Mouse (Mus musculus) liver, adult 2 months (tissue): ENCODE results near the gene Paqr7. TPM values are rescaled to one million over a fixed set of nuclear protein-coding genes. Genes with fewer than 3 reads are reported as not detected.
"Not testable (repeated sequence)": the region's sequence is repeated elsewhere in the genome, so short reads cannot be mapped to it uniquely, and the experiment has no call there.

ENCODE experiments used
- DNase-seq: peaks from one replicate; pipeline ENCODE4 v3.0.0-alpha.2; 2011; ENCODE audit warnings: low read depth, low spot score; ENCODE audit errors: extremely low read depth
- H3K27ac ChIP-seq: fragments of 200-500 bp; replicated peaks from 2 replicates; pipeline ENCODE4 v1.5.1; 2012; ENCODE audit warnings: low read depth, mild to moderate bottlenecking, control low read depth, inconsistent platforms, low read length; ENCODE audit not compliant: insufficient read depth
- H3K27me3 ChIP-seq: fragments of 200-500 bp; 2 replicates; pipeline ENCODE4 v1.6.1; 2012; ENCODE audit warnings: mild to moderate bottlenecking, moderate library complexity, low read length, inconsistent platforms; ENCODE audit not compliant: control insufficient read depth, insufficient read depth
- H3K36me3 ChIP-seq: fragments of 200-500 bp; 2 replicates; pipeline ENCODE4 v1.6.1; 2012; ENCODE audit warnings: low read length, inconsistent platforms; ENCODE audit not compliant: control insufficient read depth, insufficient read depth
- H3K4me1 ChIP-seq: fragments of 200-500 bp; 2 replicates; pipeline ENCODE4 v1.6.1; 2011; ENCODE audit warnings: low read length; ENCODE audit not compliant: control insufficient read depth, insufficient read depth
- H3K4me3 ChIP-seq: fragments of 200-500 bp; 2 replicates; pipeline ENCODE4 v1.5.1; 2011; ENCODE audit warnings: low read depth, mild to moderate bottlenecking, control low read depth, low read length, moderate library complexity; ENCODE audit not compliant: insufficient read depth
- H3K79me2 ChIP-seq: fragments of 200-500 bp; 2 replicates; pipeline ENCODE4 v1.6.1; 2012; ENCODE audit warnings: inconsistent platforms, mild to moderate bottlenecking, low read length, moderate library complexity; ENCODE audit not compliant: control insufficient read depth, insufficient read depth
- H3K9ac ChIP-seq: fragments of 200-500 bp; 2 replicates; pipeline ENCODE4 v1.6.1; 2012; ENCODE audit warnings: low read depth, mild to moderate bottlenecking, control low read depth, inconsistent platforms, low read length
- CTCF ChIP-seq: fragments of 200-500 bp; IDR thresholded peaks from 2 replicates; pipeline ENCODE4 v1.5.1; 2011; ENCODE audit warnings: low read depth, low read length, control low read depth
- POLR2A ChIP-seq: fragments of 200-500 bp; IDR thresholded peaks from 2 replicates; pipeline ENCODE4 v1.6.1; 2011; ENCODE audit warnings: low read length, control low read depth; ENCODE audit not compliant: insufficient read depth; ENCODE audit errors: extremely low read depth
- WGBS: fragments of 180-500 bp; shearing (Covaris S2); methylation state at CpG from one replicate; pipeline ENCODE4 v1.1.7; 2018; 5-methylcytosine and 5-hydroxymethylcytosine counted together
- polyA plus RNA-seq: library from polyadenylated mRNA; depleted of rRNA; stranded (reverse); fragments of >200 nt; gene quantifications from 2 replicates; pipeline ENCODE4 v1.2.3, GENCODE M21; 2012
- total RNA-seq: library from RNA; depleted of rRNA; stranded (reverse); fragments of >200 nt; gene quantifications from 2 replicates; pipeline ENCODE4 v1.2.3, GENCODE M21; 2014

The Paqr7 gene
- total and polyA plus RNA-seq, 2 experiments: 20.3 to 58.5 TPM

DNA sequence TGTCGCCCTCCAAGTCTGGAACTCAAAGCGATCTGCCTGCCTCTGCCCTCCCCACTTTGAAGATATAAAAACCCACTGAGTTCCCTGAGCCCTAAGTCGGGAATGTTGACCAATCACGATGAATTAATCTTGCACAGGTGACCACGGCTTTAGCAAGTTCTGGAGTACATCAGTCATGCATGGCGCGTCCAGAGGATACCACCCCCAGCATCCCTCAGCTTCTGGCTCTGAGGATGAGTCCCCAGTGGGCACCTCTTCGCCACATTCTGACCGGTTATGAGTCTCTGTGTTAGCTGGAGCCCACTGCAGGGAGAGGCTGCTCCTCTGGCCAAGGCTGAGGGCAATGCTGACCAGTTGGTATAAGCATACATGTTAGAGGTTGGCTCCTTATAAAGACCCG is 12.3 kb upstream of the Paqr7 start:
- no peak overlapping the region for H3K27ac ChIP-seq
- 86% methylated on average over 10 of the region's 10 CpGs for WGBS
- H3K27me3 ChIP-seq: no peaks in the 10 kb centered on the region
- no peak overlapping the region for H3K4me3 ChIP-seq
- no peak overlapping the region for H3K9ac ChIP-seq
- no peak for DNase-seq
- H3K4me1 ChIP-seq: peaks cover 24% of the 10 kb centered on the region
- TF ChIP-seq POLR2A (no peak), CTCF (no peak)
- H3K79me2 ChIP-seq: no peaks in the 10 kb centered on the region
- no peaks in the 10 kb centered on the region for H3K36me3 ChIP-seq

DNA sequence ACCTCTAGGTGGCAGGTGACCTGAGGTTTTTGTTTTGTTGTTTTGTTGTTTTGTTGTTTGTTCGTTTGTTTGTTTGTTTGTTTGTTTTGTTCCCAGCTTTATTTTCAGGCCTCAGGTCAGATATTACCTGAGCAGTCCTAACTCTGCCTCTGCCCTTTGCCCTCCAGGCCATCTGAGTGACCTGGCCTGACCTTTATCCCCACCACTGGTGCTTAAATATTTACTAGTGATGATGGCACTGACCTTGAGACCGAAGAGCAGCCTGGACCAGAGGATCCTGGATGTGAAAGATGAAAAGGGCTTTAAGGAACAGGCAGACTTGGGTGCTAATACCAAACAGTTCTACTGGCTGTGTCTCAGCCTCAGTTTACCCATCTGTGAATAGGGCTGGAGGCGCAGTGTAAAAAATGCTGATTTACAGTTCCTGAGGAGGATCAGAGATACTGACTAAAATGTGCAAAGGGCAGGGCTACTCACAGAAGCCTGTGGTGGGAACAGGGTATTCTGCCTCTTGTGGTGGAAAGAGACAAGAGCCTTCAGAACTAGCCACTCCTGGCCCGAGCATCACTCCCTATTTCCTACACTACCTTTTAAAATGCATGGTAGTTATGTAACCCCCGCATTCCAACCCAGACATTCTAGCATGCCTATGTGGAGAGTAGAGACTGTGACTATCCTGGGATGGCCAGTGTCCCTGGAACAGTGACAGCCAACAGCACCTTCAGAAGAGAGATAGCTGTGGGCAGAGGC is 11.2 kb upstream of the Paqr7 start:
- Histone ChIP-seq H3K27ac (peak overlapping the region; percentile 91), H3K36me3 (no peaks in the 10 kb centered on the region), H3K79me2 (no peaks in the 10 kb centered on the region), H3K9ac (no peak overlapping the region), H3K4me3 (no peak overlapping the region), H3K4me1 (peaks cover 32% of the 10 kb centered on the region), H3K27me3 (no peaks in the 10 kb centered on the region)
- 43% methylated on average over 5 of the region's 5 CpGs for WGBS
- peak; percentile 95 for DNase-seq
- TF ChIP-seq POLR2A: no peak
- no peak for TF ChIP-seq CTCF

- Histone ChIP-seq H3K9ac (no peak overlapping the region), H3K27me3 (no peaks in the 10 kb centered on the region), H3K4me3 (no peak overlapping the region), H3K36me3 (no peaks in the 10 kb centered on the region), H3K27ac (peak overlapping the region; percentile 78), H3K79me2 (no peaks in the 10 kb centered on the region), H3K4me1 (peaks cover 32% of the 10 kb centered on the region)
- no peak for TF ChIP-seq CTCF
- no peak for TF ChIP-seq POLR2A
- DNase-seq: peak; percentile 96
- 29% methylated on average over 5 of the region's 5 CpGs for WGBS
These were observed 8.3 kb upstream of the Paqr7 start for GRCm38 (mm10) chr4:134488211-134488610.

- Histone ChIP-seq H3K27ac (peak overlapping the region; percentile 87), H3K27me3 (no peaks in the 10 kb centered on the region), H3K36me3 (no peaks in the 10 kb centered on the region), H3K79me2 (no peaks in the 10 kb centered on the region), H3K4me3 (no peak overlapping the region), H3K9ac (peak overlapping the region; percentile 44), H3K4me1 (peaks cover 35% of the 10 kb centered on the region)
- TF ChIP-seq CTCF (no peak), POLR2A (no peak)
- WGBS: 14% methylated on average over 11 of the region's 11 CpGs
- peak; percentile 94 for DNase-seq
These were observed 6.4 kb upstream of the Paqr7 start for GRCm38 (mm10) chr4:134489986-134490665.

DNA sequence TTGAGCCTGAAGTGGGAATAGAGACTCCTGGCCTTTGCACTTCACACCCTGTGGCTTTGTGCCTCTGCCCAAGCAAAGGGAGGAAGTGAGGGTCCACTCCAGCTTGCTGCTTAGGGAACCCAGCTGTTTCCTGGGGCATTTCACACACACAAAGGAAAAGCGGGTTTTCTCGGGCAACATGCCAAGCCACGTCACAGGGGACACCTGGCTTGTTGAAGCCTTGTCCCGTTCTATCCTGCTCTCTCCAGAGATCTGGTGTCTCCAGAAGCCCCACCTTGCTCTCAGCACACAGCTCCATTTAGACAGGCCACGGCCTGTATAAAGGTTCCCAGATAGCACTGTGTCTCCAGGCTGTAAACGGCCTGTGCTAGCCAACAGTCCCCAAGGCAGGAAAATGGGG is 4.8 kb upstream of the Paqr7 start:
- DNase-seq: no peak
- peaks cover 37% of the 10 kb centered on the region for H3K4me1 ChIP-seq
- H3K9ac ChIP-seq: no peak overlapping the region
- H3K79me2 ChIP-seq: no peaks in the 10 kb centered on the region
- TF ChIP-seq CTCF (no peak), POLR2A (no peak)
- no peak overlapping the region for H3K4me3 ChIP-seq
- H3K27ac ChIP-seq: no peak overlapping the region
- no peaks in the 10 kb centered on the region for H3K27me3 ChIP-seq
- no peaks in the 10 kb centered on the region for H3K36me3 ChIP-seq
- WGBS: 82% methylated on average over 6 of the region's 6 CpGs

GRCm38 (mm10) chr4:134494161-134494560 is 2.3 kb upstream of the Paqr7 start:
- not testable (repeated sequence) for H3K36me3 ChIP-seq, H3K27ac ChIP-seq, H3K79me2 ChIP-seq, H3K4me3 ChIP-seq, DNase-seq, H3K9ac ChIP-seq, H3K27me3 ChIP-seq
- H3K4me1 ChIP-seq: peaks cover 30% of the 10 kb centered on the region
- 96% methylated on average over 6 of the region's 6 CpGs for WGBS
